Mouse (Mus musculus) E14TG2a.4 (cell line): ENCODE measurements around the gene Kpna1.

Experiments
- CTCF ChIP-seq: conservative IDR thresholded peaks from 2 replicates; pipeline ENCODE4 v1.5.1; 2014; ENCODE audit warnings: low read length
- POU5F1 ChIP-seq: IDR thresholded peaks from 2 replicates; pipeline ENCODE4 v1.6.1; 2014; ENCODE audit warnings: low read length, borderline replicate concordance

GRCm38 (mm10) chr16:36053524-36054275, 75.2 kb downstream of the Kpna1 start:
- TF ChIP-seq POU5F1 (no peak), CTCF (no peak)
